Mouse (Mus musculus) lung, adult 2 months (tissue): Measurements from ENCODE around the gene Tead3. TPM values are rescaled to one million over a fixed set of nuclear protein-coding genes. Genes with fewer than 3 reads are reported as not detected.

ENCODE experiments used
- DNase-seq: peaks from one replicate; pipeline ENCODE4 v3.0.0; 2022
- H3K4me1 ChIP-seq: fragments of 200-500 bp; 2 replicates; pipeline ENCODE4 v1.6.1; 2011; ENCODE audit warnings: low read length; ENCODE audit not compliant: control insufficient read depth, insufficient read depth
- H3K4me3 ChIP-seq: fragments of 200-500 bp; replicated peaks from 2 replicates; pipeline ENCODE3; 2011; ENCODE audit warnings: low read depth, mild to moderate bottlenecking, control low read depth, low read length; ENCODE audit errors: extremely low read depth
- CTCF ChIP-seq: fragments of 200-500 bp; IDR thresholded peaks from 2 replicates; pipeline ENCODE4 v1.5.1; 2011; ENCODE audit warnings: mild to moderate bottlenecking, low read length, control low read depth; ENCODE audit not compliant: insufficient read depth
- POLR2A ChIP-seq: fragments of 200-500 bp; IDR thresholded peaks from 2 replicates; pipeline ENCODE4 v1.6.1; 2011; ENCODE audit warnings: low read depth, mild to moderate bottlenecking, control low read depth, low read length, borderline replicate concordance; ENCODE audit errors: extremely low read depth
- WGBS: fragments of 180-500 bp; shearing (Covaris S2); methylation state at CpG from one replicate; pipeline ENCODE4 v1.1.7; 2018; 5-methylcytosine and 5-hydroxymethylcytosine counted together
- polyA plus RNA-seq: library from polyadenylated mRNA; depleted of rRNA; stranded (reverse); fragments of >200 nt; gene quantifications from 2 replicates; pipeline ENCODE4 v1.2.3, GENCODE M21; 2012; rRNA removed

Tead3 gene
- polyA plus RNA-seq, result 28.1 and 30.7 TPM in 2 replicates

DNA sequence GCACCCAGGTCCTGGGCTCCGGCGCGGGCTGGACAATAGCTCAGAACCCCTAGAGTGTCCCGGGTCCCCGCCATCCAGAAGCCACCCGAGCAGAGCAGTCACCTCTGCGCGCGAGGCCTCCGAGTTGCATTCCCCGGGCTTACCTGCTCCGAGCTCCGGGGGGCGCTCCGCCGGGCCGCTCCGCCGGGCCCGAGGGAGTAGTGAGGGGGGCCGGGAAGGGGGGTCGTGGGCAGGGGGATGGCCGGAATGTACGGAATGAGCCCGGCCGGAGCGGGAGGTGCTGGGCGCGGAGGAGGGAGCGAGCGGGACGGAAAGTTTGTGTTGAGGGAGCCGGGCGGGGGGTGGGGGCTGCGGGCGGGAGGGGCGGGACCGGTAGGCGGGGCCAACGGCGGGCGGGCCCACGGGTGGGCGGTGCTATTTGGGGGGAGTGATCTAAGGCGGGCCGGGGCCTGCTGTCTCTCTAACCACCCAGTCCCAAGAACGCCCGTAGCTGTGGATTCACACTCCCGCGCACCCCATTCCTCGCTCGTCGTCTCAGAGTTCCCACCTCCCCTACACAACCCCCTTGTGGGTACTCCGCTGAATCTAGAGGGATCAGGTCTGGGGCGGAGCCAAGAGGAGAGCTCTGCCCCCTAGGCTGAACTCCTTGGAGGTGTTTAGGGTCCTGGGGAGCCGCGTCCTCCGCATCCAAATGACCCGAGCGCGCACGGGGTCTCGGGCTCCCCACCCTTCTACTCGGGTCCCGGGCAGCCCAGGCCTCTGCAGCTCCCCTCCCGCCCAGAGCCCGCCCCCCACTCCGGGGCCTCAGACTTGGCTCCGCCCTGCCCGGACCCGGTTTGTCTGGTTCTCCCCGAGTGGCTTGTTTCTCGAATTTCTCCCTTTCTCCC lies at the start of gene Tead3:
TSS of gene Tead3 (minus strand) at position 352 of the 887 bp plus-strand sequence.
- TF ChIP-seq POLR2A, result peak; percentile 80; the same call in 1 of the 2 replicates
- no peak for TF ChIP-seq CTCF
- under 1% methylated on average over 63 of the region's 73 CpGs for WGBS
- peak; percentile 81 for DNase-seq
- H3K4me3 ChIP-seq, result peak within 1 kb of the TSS; percentile 72
- H3K4me1 ChIP-seq, result peaks cover 14% of the 10 kb centered on the region

DNA sequence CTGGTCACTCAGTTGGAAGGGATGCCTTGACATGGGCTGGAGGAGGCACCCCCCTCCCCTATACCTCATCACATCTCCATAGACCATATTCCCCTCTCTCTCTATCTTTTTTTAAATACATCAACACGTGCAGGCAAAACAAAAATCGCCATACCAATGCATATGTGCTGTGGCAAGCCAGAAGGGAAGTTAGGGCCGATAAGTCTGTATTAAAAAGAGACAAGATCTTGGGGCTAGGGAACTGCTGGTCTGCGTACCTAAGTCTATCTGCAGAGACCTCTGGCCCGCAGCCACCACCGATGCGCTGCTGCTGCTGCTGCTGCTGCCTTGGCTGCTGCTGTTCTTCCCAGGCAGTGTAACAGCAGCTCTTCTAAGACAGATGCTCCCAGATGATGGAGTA lies 44.4 kb upstream of the Tead3 start:
- Histone ChIP-seq H3K4me1 (no peaks in the 10 kb centered on the region), H3K4me3 (no peak overlapping the region)
- TF ChIP-seq CTCF (no peak), POLR2A (no peak)
- no peak for DNase-seq
- 80% methylated on average over 7 of the region's 7 CpGs for WGBS

DNA sequence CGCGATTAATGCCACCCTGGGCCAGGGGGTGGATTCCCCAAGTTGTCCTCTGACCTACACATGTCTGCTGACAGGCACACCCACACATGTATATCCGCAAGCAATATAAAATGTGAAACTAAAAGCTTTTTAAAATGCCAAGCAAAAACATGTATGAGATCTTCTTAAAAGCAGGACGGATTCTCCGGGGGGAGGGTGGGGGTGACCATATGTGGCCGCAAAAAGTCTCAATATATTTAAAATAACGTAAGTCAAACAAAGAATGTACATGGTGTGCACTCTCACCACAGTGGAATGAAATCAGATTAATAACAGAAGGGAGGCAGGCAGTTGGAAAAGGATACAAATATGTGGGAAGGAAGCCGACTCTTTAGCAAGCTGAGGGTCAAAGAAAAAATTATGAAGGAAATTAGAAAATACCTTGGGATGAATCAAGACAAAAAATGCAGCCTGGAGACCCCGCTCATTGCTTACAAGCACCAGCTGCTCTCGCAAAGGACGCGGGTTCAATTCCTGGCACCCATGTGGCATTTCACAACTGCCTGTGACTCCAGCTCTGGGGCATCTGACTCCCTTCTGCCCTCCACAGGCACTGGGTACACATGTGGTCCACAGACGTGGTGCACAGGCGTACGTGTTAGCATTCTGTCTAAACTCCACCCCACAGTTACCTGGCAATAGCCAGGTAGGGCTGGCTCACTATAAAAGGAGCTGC lies 43.6 kb upstream of the Tead3 start:
- no peak for DNase-seq
- Histone ChIP-seq H3K4me3 (no peak overlapping the region), H3K4me1 (no peaks in the 10 kb centered on the region)
- WGBS, result 63% methylated on average over 15 of the region's 15 CpGs
- no peak for TF ChIP-seq POLR2A
- no peak for TF ChIP-seq CTCF

DNA sequence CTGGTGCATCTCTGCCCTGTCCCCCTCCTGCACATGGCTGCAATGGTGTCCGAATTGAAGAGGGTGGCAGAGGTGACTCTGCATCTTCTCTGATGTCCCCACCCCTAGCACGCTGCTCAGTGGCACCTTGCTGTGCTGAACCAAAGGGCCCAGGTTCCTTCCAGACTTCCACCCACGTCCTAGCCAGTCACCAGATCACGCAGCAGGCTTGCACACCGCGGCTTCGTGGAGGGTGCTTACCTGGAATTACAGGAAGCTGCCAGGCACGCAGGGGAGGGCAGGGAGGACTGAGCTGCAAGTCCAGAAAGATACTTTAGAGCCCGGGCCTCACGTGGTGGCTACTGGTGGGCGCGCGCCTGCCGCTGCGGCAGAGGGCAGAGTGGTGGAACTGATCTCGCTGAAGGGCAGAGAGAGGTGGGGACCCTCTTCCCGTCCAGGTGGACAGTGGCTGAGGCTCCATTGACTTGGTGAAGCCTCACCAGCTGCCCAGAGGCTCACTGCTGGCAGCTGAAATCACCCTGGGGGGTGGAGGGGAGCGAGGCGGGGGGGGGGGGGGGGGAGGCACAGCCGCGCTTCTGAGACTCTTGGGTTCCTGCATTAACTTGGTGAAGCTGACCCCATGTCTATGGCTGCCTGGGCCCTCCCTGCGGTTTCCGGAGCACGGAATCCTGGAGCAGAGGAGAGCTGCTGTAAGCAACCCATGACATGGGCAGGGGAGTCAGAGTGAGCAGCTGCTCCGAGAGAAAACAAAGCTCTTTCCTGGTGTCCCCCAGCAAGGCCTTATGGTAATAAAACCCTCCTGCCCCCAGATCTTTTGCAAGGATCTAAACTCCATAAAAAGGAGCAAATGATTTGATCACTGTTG lies 41.2 kb upstream of the Tead3 start:
- Histone ChIP-seq H3K4me1 (no peaks in the 10 kb centered on the region), H3K4me3 (no peak overlapping the region)
- 15% methylated on average over 25 of the region's 25 CpGs for WGBS
- TF ChIP-seq CTCF, result no peak
- TF ChIP-seq POLR2A, result no peak
- DNase-seq, result no peak

DNA sequence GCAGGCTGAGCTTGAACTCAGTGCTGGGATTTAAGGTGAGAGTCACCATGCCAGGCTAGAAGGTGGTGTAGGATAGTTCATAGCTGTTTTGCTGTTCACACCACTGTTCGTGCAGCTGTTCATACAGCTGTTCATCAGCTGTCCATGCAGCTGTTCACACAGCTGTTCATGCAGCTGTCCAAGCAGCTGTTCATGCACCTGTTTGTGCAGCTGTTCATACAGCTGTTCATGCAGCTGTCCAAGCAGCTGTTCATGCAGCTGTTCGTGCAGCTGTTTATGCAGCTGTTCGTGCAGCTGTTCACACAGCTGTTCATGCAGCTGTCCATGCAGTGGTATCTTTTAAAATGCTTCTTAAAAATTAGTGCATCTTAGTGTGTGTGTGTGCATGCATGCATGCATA lies 37.9 kb upstream of the Tead3 start:
- no peak for TF ChIP-seq CTCF
- no peak for TF ChIP-seq POLR2A
- no peak for DNase-seq
- no peak overlapping the region for H3K4me3 ChIP-seq
- whole genome bisulfite sequencing, result 80% methylated on average over 3 of the region's 3 CpGs
- H3K4me1 ChIP-seq, result no peaks in the 10 kb centered on the region

DNA sequence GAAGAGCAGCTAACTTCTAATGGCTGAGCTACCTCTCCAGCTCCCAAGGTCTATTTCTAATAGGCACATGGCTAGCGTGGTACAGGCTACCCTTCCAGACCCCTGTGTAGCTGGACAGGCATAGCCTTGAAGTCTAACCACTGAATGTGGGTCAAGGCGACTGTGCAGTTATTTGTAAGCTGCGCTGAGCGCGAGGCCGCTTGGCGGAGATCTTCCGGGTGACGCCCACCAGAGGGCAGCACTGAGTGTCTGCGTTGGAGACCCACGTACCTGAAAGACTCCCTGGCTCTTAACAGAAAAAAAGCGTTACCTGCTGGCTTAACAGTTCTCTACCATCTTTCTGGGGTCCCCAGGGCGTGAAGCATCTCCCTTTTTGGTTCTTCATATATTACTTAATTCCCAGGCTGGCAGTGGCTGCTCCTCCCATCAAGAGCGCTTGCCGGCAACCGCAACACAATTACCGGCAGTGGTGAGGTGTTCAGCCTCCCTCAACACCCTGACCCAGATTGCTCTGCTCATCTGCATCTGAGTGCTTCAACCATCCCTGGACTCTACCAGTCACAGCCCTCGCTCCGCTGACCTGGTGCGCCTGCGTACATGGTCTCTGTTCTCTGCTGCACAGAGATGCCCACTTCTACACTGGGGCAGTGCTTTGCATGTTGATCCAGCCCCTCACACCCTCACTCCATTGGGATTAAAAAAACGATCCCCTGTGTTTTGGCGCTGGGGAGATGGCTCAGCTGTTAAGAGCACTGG lies 35.7 kb upstream of the Tead3 start:
- DNase-seq, result peak; percentile 80
- Histone ChIP-seq H3K4me3 (no peak overlapping the region), H3K4me1 (no peaks in the 10 kb centered on the region)
- TF ChIP-seq CTCF (peak; percentile 93), POLR2A (no peak)
- WGBS, result 11% methylated on average over 23 of the region's 23 CpGs

DNA sequence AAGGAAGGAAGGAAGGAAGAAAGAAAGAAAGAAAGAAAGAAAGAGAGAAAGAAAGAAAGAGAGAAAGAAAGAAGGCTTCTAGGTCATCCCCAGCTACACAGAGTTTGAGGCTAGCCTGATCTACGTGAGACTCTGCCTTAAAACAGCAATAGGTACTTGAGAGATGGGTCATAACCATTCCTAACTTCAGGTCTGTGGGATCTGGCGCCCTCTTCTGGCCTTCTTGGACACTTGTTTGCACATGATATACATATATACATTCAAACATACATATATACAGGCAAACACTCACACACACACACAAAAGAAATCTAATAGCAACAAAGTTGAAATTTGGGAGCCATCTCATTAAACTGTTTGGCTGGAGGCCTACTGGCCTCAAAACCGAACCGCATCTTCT lies 33.7 kb upstream of the Tead3 start:
- no peaks in the 10 kb centered on the region for H3K4me1 ChIP-seq
- H3K4me3 ChIP-seq, result no peak overlapping the region
- DNase-seq, result no peak
- 72% methylated on average over 4 of the region's 4 CpGs for WGBS
- TF ChIP-seq POLR2A, result no peak
- TF ChIP-seq CTCF, result peak; percentile 17; the same call in 1 of the 2 replicates

DNA sequence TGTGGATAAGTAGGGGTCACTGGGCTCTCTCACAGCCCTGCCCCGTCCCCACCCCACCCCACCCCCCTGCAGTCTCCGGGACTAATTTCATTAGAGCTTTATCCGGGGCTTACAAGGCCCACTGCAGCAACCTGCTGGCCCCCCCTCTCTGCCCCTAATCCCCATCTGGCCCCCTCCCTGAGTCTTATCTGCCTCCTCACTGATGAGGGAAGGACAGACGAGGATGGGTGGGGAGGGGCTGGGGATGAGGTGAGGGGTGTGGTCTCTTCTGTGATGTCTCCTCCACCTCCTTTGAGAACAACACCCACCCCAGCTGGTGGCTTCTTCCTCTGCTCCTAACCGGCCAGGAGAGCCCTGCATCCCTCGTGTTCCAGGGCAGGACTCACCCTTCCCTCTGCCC lies 29.6 kb upstream of the Tead3 start:
- Histone ChIP-seq H3K4me1 (no peaks in the 10 kb centered on the region), H3K4me3 (no peak overlapping the region)
- WGBS, result 13% methylated on average over 6 of the region's 6 CpGs
- no peak for TF ChIP-seq POLR2A
- no peak for TF ChIP-seq CTCF
- no peak for DNase-seq
